Mouse (Mus musculus) bone marrow macrophage, adult 2 months (primary cell): ENCODE data around the gene Adamts9. TPM values are rescaled to one million over a fixed set of nuclear protein-coding genes. Genes with fewer than 3 reads are reported as not detected.

ENCODE experiments used
- H3K27ac ChIP-seq: 2 replicates; pipeline ENCODE4 v1.5.1; 2012; ENCODE audit warnings: low read depth, low read length; ENCODE audit not compliant: insufficient read depth
- H3K4me1 ChIP-seq: 2 replicates; pipeline ENCODE4 v1.6.1; 2012; ENCODE audit warnings: low read length; ENCODE audit not compliant: control insufficient read depth, insufficient read depth
- H3K4me3 ChIP-seq: 2 replicates; pipeline ENCODE4 v1.5.1; 2012; ENCODE audit warnings: mild to moderate bottlenecking, low read length, moderate library complexity; ENCODE audit not compliant: insufficient read depth
- CTCF ChIP-seq: IDR thresholded peaks from 2 replicates; pipeline ENCODE4 v1.5.1; 2012; ENCODE audit warnings: low read depth, mild to moderate bottlenecking, low read length, moderate library complexity
- POLR2A ChIP-seq: IDR thresholded peaks from 2 replicates; pipeline ENCODE4 v1.6.1; 2012; ENCODE audit warnings: mild to moderate bottlenecking, low read depth, low read length, borderline replicate concordance
- polyA plus RNA-seq: library from polyadenylated mRNA; stranded (reverse); fragments of >200 nt; gene quantifications from 2 replicates; pipeline ENCODE4 v1.2.4, GENCODE M21; 2012; ENCODE audit not compliant: missing spikeins, insufficient read depth, insufficient read length

Gene Adamts9
- polyA plus RNA-seq, 1 experiment, result not detected

DNA sequence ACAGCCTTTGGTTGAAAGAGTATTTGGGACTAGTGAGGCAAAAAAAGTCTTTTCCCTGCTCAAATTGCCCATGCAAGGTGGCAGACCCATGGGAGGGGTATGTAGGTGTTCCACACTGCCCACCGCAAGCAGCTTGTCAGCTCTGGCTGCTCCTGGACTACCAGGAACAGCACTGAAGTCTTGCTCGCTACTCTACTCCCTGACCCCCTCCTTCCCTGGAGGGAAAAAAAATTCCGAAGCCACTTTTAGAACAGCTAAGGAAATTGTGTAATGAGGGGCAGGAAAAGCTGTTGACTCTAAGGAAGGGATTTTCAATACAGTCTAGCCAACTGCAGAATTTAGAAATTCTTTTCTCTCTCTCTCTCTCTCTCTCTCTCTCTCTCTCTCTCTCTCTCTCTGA lies 24.9 kb upstream of the Adamts9 start:
- H3K4me3 ChIP-seq, result no peak overlapping the region
- no peak for TF ChIP-seq POLR2A
- TF ChIP-seq CTCF, result no peak
- H3K27ac ChIP-seq, result no peak overlapping the region
- H3K4me1 ChIP-seq, result no peaks in the 10 kb centered on the region

DNA sequence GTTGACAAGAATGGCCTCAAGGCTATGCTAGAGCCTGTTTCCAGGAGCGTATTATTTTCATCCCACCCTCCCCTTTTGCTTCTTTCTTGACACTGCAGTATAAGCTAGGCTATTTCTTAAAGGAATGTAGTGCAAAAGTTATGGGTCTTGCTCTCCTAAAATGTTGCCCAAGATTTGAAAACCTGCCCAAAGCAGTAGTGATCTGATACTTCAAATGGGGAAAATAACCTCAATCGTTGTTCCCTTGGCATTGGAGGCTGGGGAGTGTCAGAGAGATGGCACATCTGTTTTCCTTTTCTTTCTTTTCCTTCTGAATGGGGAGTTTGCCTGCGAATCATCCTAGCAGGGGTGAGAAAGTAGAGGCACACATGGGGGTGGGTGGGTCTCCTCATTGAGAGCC lies 19.7 kb upstream of the Adamts9 start:
- no peaks in the 10 kb centered on the region for H3K4me1 ChIP-seq
- no peak overlapping the region for H3K27ac ChIP-seq
- no peak for TF ChIP-seq CTCF
- TF ChIP-seq POLR2A, result no peak
- H3K4me3 ChIP-seq, result no peak overlapping the region

DNA sequence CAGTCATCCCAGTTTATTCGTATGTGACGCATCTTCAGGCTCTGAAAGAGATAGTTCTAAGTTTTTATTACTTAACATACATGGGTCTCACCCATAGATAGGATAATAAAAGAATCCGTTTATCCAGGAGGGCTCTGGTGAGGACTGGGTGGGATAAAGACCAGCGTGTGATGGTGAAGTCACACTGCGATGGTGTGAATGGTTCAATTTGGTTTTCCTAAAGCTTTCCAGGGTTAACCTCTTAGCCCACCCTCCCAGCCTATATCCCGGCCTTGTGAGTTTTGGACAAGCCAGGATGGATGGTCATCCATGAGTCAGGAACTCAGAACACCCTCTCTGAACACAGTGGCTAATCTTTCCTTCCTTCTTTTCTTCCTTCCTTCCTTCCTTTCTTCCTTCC lies 17.7 kb upstream of the Adamts9 start:
- H3K4me1 ChIP-seq, result no peaks in the 10 kb centered on the region
- no peak overlapping the region for H3K27ac ChIP-seq
- TF ChIP-seq POLR2A (no peak), CTCF (no peak)
- H3K4me3 ChIP-seq, result no peak overlapping the region

DNA sequence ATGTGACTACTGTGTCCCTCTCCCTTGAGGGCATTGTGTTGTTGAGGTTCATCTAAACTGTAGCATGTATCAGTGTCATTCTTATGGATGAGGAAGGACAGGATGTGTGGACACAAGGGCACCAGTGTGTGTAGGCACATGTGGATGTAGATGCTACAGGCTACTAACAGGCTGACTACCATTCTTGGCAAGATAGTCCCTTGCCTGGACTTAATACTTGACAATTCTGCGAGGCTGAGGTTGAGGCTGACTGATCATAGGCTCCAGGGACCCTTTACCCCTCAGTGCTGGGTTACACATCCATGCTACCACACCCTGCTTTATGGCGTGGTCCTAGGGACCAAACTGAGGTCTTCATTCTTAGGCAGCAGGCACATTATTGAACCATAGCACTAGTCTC lies 16.1 kb upstream of the Adamts9 start:
- Histone ChIP-seq H3K27ac (no peak overlapping the region), H3K4me1 (no peaks in the 10 kb centered on the region), H3K4me3 (no peak overlapping the region)
- TF ChIP-seq POLR2A, result no peak
- no peak for TF ChIP-seq CTCF

DNA sequence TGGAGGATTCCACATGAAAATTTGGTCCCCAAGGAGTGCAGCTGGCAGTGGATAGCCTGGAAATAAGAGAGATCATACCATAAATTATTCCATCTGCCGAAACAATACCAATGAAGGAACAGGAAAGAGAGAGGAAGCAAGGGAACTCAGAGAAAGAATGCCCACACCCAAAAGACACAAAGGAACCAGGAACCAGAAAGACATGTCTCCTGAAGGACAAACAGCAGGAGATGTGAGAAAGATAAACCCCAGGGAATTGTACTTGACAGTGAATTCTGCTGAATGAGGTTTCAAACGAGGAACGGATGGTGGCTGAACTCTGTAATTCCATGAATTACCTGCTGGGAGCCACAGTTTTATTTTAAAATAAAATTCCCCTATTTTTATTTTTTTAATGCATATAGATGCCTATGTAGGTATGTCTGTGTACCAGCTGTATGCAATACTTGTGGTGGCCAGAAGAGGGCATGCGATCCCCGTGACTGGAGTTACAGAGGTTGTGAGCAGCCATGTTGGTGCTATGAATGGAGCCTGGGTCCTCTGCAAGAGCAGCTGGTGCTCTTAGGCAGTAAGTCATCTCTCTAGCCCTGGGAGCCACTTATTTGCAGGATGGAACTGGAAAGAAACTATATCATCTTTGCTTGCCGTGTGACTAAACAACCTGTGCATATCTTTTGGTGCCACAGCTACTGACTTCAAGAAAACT lies 4.2 kb upstream of the Adamts9 start:
- H3K4me1 ChIP-seq, result no peaks in the 10 kb centered on the region
- H3K27ac ChIP-seq, result no peak overlapping the region
- no peak overlapping the region for H3K4me3 ChIP-seq
- no peak for TF ChIP-seq CTCF
- no peak for TF ChIP-seq POLR2A

DNA sequence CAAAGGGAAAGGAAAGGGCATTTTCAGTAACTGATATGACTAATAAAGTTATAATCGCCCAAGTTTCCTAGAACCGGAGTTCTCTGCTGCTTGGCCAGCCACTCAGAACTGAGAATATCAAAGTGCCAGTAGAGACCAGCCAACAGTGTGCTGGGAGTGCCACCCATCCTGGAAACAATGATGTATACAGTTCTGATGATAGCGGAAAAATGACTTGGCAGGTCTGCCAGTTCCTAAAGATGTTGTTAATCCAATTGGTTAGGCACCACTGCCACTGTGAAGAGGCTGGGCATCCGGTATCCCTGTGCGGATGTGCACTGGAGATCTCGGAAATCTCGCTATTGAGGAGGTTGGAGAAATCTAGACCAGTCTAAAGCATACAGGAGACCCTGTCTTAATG lies 1.4 kb upstream of the Adamts9 start:
- no peak overlapping the region for H3K27ac ChIP-seq
- H3K4me3 ChIP-seq, result no peak overlapping the region
- TF ChIP-seq POLR2A, result no peak
- no peak for TF ChIP-seq CTCF
- H3K4me1 ChIP-seq, result no peaks in the 10 kb centered on the region

DNA sequence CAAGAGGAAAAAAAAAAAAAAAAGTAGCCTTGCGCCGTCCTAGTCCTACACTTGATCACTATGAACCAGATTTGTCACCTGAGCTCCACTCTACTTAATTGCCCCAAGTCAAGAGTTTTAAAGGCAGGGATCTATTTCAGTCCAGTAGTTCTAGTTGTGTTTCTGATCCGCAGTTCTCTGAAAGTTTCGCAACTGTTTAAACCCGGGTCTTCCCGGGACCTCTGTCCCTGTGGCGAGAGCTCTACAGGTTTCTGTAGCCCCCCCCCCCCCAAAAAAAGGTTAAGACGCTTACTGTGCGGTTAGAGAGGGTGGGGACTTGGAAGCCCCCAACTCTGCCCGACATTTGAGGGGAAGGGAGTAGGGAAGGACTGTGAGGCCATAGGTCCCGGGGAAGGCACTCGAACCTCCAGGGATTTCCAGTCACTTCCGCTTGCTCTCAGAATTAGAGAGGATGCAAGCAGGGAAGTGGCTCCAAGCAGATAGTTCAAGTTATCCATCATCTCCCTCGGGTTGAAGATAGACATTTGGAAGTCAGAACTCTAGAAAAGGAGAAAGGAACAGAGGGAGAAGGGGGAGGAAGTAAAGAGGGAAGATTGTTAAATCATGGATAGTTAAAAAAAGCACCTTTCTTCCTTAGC lies 875 bp upstream of the Adamts9 start:
- Histone ChIP-seq H3K4me3 (no peak overlapping the region), H3K4me1 (no peaks in the 10 kb centered on the region), H3K27ac (no peak overlapping the region)
- TF ChIP-seq CTCF, result no peak
- no peak for TF ChIP-seq POLR2A

DNA sequence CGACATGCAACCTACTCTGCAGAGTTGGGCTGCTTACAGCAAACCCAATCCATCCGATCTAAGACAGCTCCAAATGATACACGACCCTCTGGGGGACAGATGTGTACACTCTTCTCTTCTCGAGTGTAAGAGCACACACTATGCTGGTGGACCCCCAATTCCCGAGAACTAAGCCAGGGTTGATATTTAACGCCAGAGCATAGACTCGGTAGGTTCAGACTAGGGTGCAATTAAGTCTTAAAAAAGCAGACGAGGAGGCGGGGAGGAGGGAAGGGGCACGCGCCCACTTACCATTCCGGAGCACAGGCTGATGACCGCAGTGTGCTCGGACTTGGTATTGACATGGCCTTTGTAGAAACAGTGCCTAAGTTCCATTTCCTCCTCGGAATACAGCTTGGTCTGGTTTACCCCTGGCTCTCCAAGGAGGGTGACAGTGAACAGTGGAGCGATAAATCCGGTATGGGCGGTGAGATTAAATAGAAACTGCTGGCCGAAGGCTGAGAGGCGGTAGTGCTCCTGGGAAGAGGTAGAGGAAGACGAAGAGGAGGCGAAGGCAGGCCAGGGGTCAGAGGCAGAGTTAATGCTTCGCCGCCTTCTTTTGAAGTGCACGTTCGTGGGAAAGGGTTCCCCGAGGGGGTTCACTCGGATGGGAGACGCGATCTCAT lies 1.4 kb downstream of the Adamts9 start:
- TF ChIP-seq CTCF (no peak), POLR2A (no peak)
- H3K27ac ChIP-seq, result no peak overlapping the region

DNA sequence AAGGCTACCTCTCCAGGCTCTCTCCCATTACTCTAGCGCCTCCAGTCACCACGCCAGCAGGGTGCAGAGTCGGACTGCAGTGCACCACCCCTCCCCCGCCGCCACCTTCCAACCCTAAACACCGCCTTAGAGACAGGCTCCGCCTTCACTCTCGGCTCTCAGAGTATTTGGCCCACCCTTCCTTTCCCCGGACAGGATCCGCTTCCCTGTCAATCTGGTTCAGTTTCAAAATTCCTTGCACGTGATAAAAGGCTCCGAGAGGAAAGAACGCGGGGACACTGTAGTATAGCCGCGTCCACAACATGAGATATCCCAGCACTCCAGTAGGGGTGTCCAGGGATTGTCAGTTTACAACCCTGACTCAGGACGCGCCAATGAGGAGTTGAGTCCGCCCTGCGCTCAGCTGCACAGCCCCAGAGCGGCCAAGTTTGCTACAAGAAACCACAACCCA lies 2.0 kb downstream of the Adamts9 start:
- Histone ChIP-seq H3K4me3 (no peak overlapping the region), H3K27ac (no peak overlapping the region), H3K4me1 (no peaks in the 10 kb centered on the region)
- TF ChIP-seq POLR2A (no peak), CTCF (no peak)

More for the DNA sequence above, 1.4 kb downstream of the Adamts9 start:
- Histone ChIP-seq H3K4me1 (no peaks in the 10 kb centered on the region), H3K4me3 (no peak overlapping the region)
